Comparison of ENCODE assay signal across 17 mouse cellular contexts in the genomic region with DNA sequence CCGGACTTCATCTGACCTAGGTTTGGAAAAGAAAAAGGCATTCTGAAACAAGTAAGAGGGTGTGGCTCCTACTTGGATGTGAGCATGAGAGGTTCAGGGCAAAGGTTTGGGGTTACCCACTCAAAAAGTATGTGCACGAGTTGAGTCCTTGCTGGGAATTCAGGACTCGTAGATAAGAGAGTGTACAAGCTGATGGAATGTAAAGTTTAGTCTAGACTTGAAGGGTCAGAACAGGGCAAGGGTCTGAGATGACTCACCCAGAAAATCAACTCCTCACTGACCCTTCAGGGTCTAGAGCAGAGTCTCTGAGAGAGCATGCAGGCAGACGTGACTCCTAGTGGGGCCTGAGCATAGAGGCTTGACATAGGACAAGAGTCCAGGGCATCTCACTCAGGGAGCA.
"Had no signal": no experiment of that assay in that cellular context is flagged by ENCODE, and none has a peak within 500 bp of the region (broad histone marks: within the 10 kb centered on the region; RNA-seq: fewer than 3 reads in every experiment).

No protein-coding gene starts in this region.

- H3K27ac ChIP-seq: neural tube, embryonic 12.5 days; neural tube, embryonic 13.5 days; neural tube, embryonic 15.5 days; stomach, embryonic 15.5 days; stomach, postnatal 0 days had no signal

- H3K9ac ChIP-seq: neural tube, embryonic 12.5 days; neural tube, embryonic 13.5 days; neural tube, embryonic 15.5 days; stomach, embryonic 15.5 days had no signal

- H3K9me3 ChIP-seq: neural tube, embryonic 12.5 days; neural tube, embryonic 13.5 days; neural tube, embryonic 15.5 days; stomach, embryonic 15.5 days had no signal

- DNase-seq: retina, postnatal 1 day; right cerebral cortex, adult 18-20 months; right cerebral cortex, postnatal 14 days; right cerebral cortex, postnatal 25 days; right cerebral cortex, postnatal 4 days; spleen, adult 18-20 months; thymus, adult 18-20 months; thymus, adult 2 months; thymus, postnatal 14 days; thymus, postnatal 25 days; thymus, postnatal 36 days; thymus, postnatal 4 days had no signal

- H3K36me3 ChIP-seq: neural tube, embryonic 12.5 days; neural tube, embryonic 13.5 days; neural tube, embryonic 15.5 days; stomach, embryonic 15.5 days had no signal

- H3K4me3 ChIP-seq: neural tube, embryonic 12.5 days; neural tube, embryonic 13.5 days; neural tube, embryonic 15.5 days; stomach, embryonic 15.5 days had no signal

- H3K4me2 ChIP-seq: neural tube, embryonic 12.5 days; neural tube, embryonic 13.5 days; neural tube, embryonic 15.5 days; stomach, embryonic 15.5 days had no signal

- H3K4me1 ChIP-seq: neural tube, embryonic 12.5 days; neural tube, embryonic 13.5 days; neural tube, embryonic 15.5 days; stomach, embryonic 15.5 days had no signal

- H3K27me3 ChIP-seq: neural tube, embryonic 12.5 days; neural tube, embryonic 13.5 days; neural tube, embryonic 15.5 days; stomach, embryonic 15.5 days had no signal
